Mouse (Mus musculus) left cerebral cortex, adult 9 months (tissue): ENCODE results near the gene Ddah2.

ENCODE experiments used
- DNase-seq, 2 experiments: peaks; one replicate each; pipeline ENCODE4 v3.0.0; 2022; ENCODE audit warnings: low spot score in 2 of 2

Ddah2 gene

DNA sequence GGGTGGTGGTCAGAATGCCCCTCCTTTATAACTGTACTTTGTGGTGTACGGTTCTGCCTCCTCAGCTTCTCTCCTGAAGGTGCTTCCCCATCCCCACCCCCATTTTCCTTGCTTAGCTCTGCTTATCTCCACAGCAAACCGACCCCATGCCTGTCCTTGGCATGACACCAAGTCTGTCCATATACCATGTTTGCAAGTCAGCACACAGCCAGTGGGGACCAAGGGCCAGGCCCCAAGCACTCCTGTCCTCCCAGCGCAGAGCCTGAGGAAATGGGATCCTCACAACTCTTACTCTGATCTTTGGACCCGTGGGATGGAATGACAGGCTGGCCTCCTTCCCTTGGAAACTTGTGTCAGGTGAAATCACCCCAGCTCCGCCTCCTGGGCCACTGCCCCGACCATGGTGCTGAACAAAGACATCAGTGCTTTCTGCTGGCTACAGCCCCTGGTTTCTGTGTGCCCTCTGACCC is 44.4 kb downstream of the Ddah2 start:
- no peak for DNase-seq

DNA sequence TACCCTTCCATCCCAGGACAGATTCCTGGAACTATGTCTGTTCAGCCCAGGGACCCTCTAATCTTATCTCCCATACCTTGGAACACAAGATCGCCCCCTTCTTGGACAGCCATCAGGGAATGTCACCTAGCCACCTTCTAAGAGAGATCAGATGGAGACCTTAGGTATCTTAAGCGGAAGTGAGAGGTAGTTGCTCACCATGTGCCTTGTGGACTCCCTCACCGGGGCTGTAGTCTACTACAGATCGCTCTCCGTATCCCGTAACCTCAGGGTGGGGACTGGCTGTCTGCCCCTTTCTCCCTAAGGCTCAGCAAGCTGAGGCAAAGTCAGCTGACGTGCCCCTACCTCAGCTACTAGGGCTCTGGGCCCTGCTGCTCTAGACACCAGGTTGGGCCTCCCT is 45.2 kb downstream of the Ddah2 start:
- DNase-seq = no peak

DNA sequence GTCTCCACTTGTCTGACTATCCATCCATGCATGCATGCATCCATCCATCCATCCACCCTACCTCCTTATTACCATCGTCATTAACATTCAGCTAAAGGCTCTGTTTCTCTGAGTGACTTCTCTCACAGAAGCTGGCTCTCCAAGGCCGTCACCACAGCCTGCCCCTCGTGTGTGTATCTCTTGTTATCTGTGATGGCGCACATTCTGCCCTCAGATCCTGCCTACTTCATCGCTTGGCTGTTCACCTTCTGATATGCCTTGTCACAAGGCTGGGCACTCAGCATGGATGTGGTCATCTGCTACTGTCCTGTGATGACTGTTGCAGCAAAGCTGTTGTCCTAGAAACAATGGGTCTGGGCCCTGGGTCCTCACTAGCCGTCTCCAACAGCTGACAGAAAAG is 45.9 kb downstream of the Ddah2 start:
- DNase-seq = no peak

DNA sequence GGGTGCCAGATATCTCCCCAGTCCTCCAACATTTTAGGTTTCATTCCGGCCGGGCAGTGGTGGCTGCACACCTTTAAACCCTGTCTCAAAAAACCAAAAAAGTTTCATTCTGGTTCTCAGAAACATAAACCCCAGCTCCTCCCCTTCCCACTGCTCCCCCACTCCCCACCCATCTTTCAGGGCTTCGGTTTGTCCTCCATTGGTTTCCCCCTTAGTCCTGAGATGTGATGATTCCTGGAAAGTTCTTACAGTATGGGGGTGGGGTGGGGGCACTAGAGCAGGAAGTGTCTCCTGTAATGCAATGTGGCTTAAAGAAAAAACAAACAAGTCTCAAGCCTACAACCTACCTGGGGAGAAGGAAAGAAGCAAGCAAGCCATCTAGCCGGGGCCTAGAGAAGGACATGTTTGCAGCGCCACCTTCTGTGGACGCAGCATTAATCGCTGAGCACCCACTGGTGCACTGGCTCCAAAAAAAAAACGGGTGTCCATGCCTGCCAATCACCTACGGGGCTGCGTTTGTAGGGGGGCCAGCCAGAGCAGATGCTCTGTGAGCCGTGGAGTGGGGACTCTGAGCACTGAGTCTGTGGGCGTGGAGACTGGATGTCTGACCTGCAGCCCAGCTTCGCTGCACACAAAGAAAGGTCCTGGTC is 47.0 kb downstream of the Ddah2 start:
- no peak for DNase-seq

DNA sequence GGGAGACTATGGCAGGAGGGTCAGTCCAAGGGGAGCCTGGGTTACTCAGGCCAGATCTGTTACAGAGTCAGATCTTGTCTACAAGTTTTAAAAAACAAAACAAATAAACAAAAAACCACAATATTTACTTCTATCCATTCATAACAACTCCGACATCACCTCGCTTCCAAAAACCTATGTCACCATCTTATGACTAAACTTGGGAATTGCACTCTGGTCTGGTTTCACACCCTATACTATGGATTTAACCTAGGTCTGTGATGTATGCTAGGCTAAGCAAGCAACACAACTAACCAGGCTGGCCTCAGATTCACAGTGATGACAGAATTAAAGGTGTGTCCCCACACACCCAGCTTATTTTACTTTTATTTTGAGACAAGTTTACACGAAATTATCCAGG is 47.7 kb downstream of the Ddah2 start:
- DNase-seq = no peak

DNA sequence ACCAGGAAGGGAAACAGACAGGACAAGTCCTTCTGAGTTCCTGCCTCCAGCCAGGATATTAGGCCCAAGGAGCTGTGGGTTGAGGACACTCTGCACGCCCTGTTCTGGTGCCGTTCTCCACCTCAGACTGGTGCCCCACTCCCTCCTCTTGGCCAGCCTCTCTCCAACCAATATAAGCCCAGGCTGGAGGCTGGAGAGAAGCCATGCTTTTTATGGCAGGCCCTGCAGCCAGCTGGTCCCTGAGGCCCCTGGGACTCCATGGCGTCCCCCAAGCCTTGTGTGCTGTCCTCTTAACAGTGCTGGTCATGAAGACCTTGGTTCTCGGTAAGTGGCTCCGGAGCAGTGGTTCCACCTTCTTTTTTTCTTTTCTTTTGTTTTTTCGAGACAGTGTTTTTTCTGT is 49.3 kb downstream of the Ddah2 start, which contains the start of gene Ly6g5c:
Gene Ly6g5c, plus strand, starts transcription at position 183 of the 400 bp plus-strand sequence.
- no peak for DNase-seq
